Mouse (Mus musculus) bone marrow, adult 2 months (tissue): Measurements from ENCODE around the gene Ing1.

ENCODE experiments used
- CTCF ChIP-seq: fragments of 200-500 bp; IDR thresholded peaks from 2 replicates; pipeline ENCODE4 v1.5.1; 2011; ENCODE audit warnings: low read length, control low read depth; ENCODE audit not compliant: control insufficient read depth, insufficient read depth
- POLR2A ChIP-seq: fragments of 200-500 bp; IDR thresholded peaks from 2 replicates; pipeline ENCODE4 v1.6.1; 2011; ENCODE audit warnings: low read depth, mild to moderate bottlenecking, control low read depth, low read length, borderline replicate concordance; ENCODE audit not compliant: control insufficient read depth

- TF ChIP-seq POLR2A (no peak), CTCF (no peak)
These were observed 45.1 kb downstream of the Ing1 start for GRCm38 (mm10) chr8:11600301-11600951.
